Mouse (Mus musculus) liver, postnatal 0 days (tissue): Measurements from ENCODE around the gene Ak4.

Source experiments
- CTCF ChIP-seq: sonication (generic); IDR thresholded peaks from 2 replicates; pipeline ENCODE4 v1.5.1; 2016; ENCODE audit warnings: antibody characterized with exemption, low read depth
- EP300 ChIP-seq: IDR thresholded peaks from 2 replicates; pipeline ENCODE4 v1.6.1; 2016; ENCODE audit warnings: antibody characterized with exemption, low read depth, mild to moderate bottlenecking

DNA sequence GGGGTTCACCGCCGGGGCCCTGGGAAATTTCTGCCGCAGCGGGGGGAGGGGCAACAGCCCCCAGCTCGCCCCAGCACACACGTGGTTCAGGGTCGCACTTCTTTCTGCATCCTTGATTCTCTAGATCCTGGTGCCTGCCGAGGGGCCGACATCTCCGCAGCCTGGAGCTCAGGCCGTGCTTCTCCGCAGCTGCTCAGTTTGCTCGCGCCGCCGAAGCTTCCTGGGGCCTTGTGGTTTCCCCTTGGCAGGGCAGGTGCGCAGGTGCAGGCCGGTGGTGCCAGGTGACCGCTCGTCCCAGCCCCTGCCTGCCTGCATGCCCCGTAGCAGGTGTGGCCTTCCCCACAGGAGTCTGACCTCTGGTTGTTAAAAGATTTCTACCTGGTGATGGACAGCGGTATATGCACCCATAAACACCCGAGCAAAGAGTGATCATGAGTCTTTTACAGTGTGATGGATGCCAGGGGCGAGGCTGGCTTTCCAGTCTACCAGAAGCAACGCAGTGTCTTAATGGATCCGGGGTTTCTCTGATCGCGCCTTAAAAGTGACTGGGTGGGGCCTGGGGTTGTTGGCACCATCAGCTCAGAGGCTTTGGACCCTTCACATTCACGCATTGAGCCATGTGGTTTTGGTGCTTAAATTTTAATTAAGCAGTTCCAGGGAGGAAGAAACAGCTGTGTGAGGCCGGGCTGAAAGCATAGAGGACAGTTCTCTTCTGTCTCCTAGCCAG, 89.9 kb downstream of the Ak4 start:
- TF ChIP-seq CTCF = no peak
- TF ChIP-seq EP300 = no peak
